Comparison of ENCODE assay signal across 8 mouse cellular contexts in genomic region chr19:34746201-34746600, GRCm38 (mm10). TPM values are rescaled to one million over a fixed set of nuclear protein-coding genes. Genes with fewer than 3 reads are reported as not detected.
DNase-seq lines count a peak whose midpoint lies in the region; ATAC-seq and TF ChIP-seq lines count a peak whose summit lies in the region.

No protein-coding gene starts in this region.

- peak overlapping the region; percentile 94 for H3K4me2 ChIP-seq in forebrain, embryonic 13.5 days
- H3K4me2 ChIP-seq in neural tube, embryonic 12.5 days (replicated peaks), result peak overlapping the region; percentile 98

- no peak overlapping the region; the same call in 1 of the 2 replicates for H3K27ac ChIP-seq in layer of hippocampus, adult 2 months
- no peak overlapping the region for H3K27ac ChIP-seq in forebrain, embryonic 13.5 days
- H3K27ac ChIP-seq in neural tube, embryonic 12.5 days, result no peak overlapping the region

- H3K9ac ChIP-seq in forebrain, embryonic 13.5 days, result peak overlapping the region; percentile 65; the same call in 1 of the 2 replicates
- no peak overlapping the region for H3K9ac ChIP-seq in neural tube, embryonic 12.5 days

- H3K27me3 ChIP-seq in forebrain, embryonic 13.5 days, result peaks cover 29% of the 10 kb centered on the region
- H3K27me3 ChIP-seq in neural tube, embryonic 12.5 days (replicated peaks), result peaks cover 7% of the 10 kb centered on the region

- ATAC-seq in forebrain, embryonic 13.5 days, result peak; percentile 2; the same call in 1 of the 2 replicates
- ATAC-seq in neural tube, embryonic 12.5 days (ENCODE audit: low FRiP score, low read depth), result no peak
- ATAC-seq in monocyte, adult 5-6 weeks (replicated peaks; ENCODE audit: insufficient number of reproducible peaks, low FRiP score, low TSS enrichment, poor library complexity, severe bottlenecking), result no peak

- peaks cover 13% of the 10 kb centered on the region; the same call in 1 of the 2 replicates for H3K4me1 ChIP-seq in forebrain, embryonic 13.5 days
- peaks cover 9% of the 10 kb centered on the region; the same call in 1 of the 2 replicates for H3K4me1 ChIP-seq in neural tube, embryonic 12.5 days

- no peaks in the 10 kb centered on the region for H3K36me3 ChIP-seq in forebrain, embryonic 13.5 days (ENCODE audit: poor library complexity, severe bottlenecking)
- no peaks in the 10 kb centered on the region for H3K36me3 ChIP-seq in neural tube, embryonic 12.5 days

- H3K9me3 ChIP-seq in forebrain, embryonic 13.5 days (replicated peaks), result no peaks in the 10 kb centered on the region
- H3K9me3 ChIP-seq in neural tube, embryonic 12.5 days, result no peaks in the 10 kb centered on the region

- no peak for TF ChIP-seq CTCF in layer of hippocampus, adult 2 months (conservative IDR thresholded peaks at IDR 0.05)

- WGBS in forebrain, embryonic 13.5 days, result 12% methylated on average over 9 of the region's 9 CpGs
- 14% methylated on average over 9 of the region's 9 CpGs for WGBS in neural tube, embryonic 12.5 days

- peak overlapping the region; percentile 60 for H3K4me3 ChIP-seq in layer of hippocampus, adult 2 months
- H3K4me3 ChIP-seq in forebrain, embryonic 13.5 days, result peak overlapping the region; percentile 63
- H3K4me3 ChIP-seq in neural tube, embryonic 12.5 days, result peak overlapping the region; percentile 62; the same call in 1 of the 2 replicates

- DNase-seq in layer of hippocampus, adult 2 months (ENCODE audit: low spot score in 2 of 2), result no peak
- no peak for DNase-seq in layer of hippocampus, postnatal 25 days (ENCODE audit: extremely low spot score in 1 of 2, low spot score in 1 of 2)
- peak; percentile 33 for DNase-seq in kidney, postnatal 10 days
- no peak for DNase-seq in right cerebral cortex, postnatal 4 days
- no peak for DNase-seq in right cerebral cortex, postnatal 36 days (ENCODE audit: low spot score in 2 of 2)

RNA-seq across cellular contexts. Expression of gene Slc16a12, which starts 0.9 kb away (rescaled TPM):
- 1 to 10 TPM; 1.3 to 3.8 TPM for total RNA-seq in layer of hippocampus, adult 2 months (2021)
- total RNA-seq in layer of hippocampus, postnatal 25 days (2021), result 1 to 10 TPM; 1.2 to 1.5 TPM
- 1.5 and 1.8 TPM in 2 replicates for polyA plus RNA-seq in forebrain, embryonic 13.5 days (2015; fragmentation: Nextera tagmentation; extraction: Ambion mirVana)
- polyA plus RNA-seq in neural tube, embryonic 12.5 days (2016; fragmentation: Nextera tagmentation; extraction: Ambion mirVana), result 2.1 and 2.4 TPM in 2 replicates
- total RNA-seq in monocyte, adult 5-6 weeks (2017), result 0.43 TPM in 1 of 3 replicates, not detected in the others
